Mouse (Mus musculus): Measurements from ENCODE around the gene Hgfac. TPM values are rescaled to one million over a fixed set of nuclear protein-coding genes. Genes with fewer than 3 reads are reported as not detected.
A peak's percentile ranks its signal among the peaks of the same experiment; 100 is the strongest.

Hgfac gene
- polyA plus RNA-seq, 1 experiment: not detected

DNA sequence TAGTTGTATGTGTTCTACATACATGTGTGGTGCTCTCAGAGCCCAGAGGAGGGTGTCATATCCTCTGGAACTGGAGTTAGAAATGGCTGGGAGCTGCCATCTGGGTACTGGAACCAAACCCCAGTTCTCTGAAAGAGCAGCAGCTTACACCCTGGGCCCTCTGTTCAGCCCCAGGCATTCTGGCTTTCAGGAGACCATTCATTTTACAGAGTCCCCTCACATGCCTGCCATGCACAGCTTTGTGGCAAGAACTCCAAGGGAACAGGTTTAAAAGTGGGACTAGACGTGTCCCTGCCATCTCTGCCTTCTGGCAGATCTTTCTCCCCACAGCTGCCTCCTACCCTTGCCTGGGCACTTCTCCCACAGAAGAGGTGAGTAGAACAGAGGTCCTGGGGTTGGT lies 7.7 kb upstream of the Hgfac start:
- Histone ChIP-seq H3K4me3 (ENCODE audit: insufficient read depth, low read length) (no peak overlapping the region), H3K4me1 (ENCODE audit: control insufficient read depth, insufficient read depth, low read length) (peaks cover 43% of the 10 kb centered on the region), H3K27ac (ENCODE audit: insufficient read depth, low read depth, low read length) (no peak overlapping the region)
- TF ChIP-seq POLR2A (IDR thresholded peaks at IDR 0.05; ENCODE audit: borderline replicate concordance, low read depth, low read length) (no peak), CTCF (IDR thresholded peaks at IDR 0.05; ENCODE audit: low read depth, low read length) (no peak)

DNA sequence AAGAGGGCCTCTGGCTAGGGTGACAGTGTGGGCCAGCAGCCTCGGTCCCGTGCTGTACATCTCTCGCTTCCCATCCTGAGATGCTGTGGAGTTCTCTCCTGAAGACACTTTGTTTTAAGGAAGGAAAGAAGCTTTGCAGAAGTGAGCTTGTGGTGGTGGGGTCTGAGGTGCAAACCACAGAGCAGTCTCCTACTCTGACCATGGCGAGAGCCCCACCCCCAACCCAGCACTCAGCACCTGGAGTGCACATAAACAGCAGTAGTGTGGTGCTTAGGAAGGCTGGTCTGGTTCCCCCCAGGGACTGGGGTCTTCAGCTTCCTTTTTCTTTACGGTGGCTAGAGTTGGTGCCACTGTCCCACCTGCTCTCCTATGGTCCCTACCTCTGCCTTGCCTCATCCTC lies 6.2 kb upstream of the Hgfac start:
- peak overlapping the region; percentile 55 for H3K27ac ChIP-seq (ENCODE audit: insufficient read depth, low read depth, low read length)

DNA sequence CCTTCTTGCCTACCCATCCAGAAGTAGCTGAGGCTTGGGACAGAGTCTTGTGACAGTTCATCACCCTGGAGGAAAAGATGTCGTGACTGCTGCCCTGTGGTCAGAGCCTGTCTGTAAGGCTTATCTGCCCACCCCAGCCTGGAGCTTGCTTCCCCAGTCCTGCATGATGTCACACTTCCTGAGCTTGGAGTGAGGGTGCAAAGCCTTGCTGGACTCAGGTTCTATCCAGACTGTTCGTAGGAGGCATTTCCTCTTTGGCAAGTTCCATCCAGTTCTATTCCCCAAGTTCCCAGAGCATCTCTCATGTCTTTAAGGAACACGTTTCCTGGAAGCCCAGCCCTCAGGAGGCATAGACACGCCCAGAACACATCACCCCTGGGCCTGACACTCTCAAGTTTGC lies 5.5 kb upstream of the Hgfac start:
- Histone ChIP-seq H3K4me3 (ENCODE audit: insufficient read depth, low read length) (no peak overlapping the region), H3K4me1 (ENCODE audit: control insufficient read depth, insufficient read depth, low read length) (peaks cover 43% of the 10 kb centered on the region), H3K27ac (ENCODE audit: insufficient read depth, low read depth, low read length) (peak overlapping the region; percentile 55)
- no peak for TF ChIP-seq CTCF (IDR thresholded peaks at IDR 0.05; ENCODE audit: low read depth, low read length)
- TF ChIP-seq POLR2A (IDR thresholded peaks at IDR 0.05; ENCODE audit: borderline replicate concordance, low read depth, low read length): no peak

More for the DNA sequence above, 6.2 kb upstream of the Hgfac start:
- Histone ChIP-seq H3K4me1 (ENCODE audit: control insufficient read depth, insufficient read depth, low read length) (peaks cover 43% of the 10 kb centered on the region), H3K4me3 (ENCODE audit: insufficient read depth, low read length) (no peak overlapping the region)
- TF ChIP-seq CTCF (IDR thresholded peaks at IDR 0.05; ENCODE audit: low read depth, low read length) (no peak), POLR2A (IDR thresholded peaks at IDR 0.05; ENCODE audit: borderline replicate concordance, low read depth, low read length) (no peak)

DNA sequence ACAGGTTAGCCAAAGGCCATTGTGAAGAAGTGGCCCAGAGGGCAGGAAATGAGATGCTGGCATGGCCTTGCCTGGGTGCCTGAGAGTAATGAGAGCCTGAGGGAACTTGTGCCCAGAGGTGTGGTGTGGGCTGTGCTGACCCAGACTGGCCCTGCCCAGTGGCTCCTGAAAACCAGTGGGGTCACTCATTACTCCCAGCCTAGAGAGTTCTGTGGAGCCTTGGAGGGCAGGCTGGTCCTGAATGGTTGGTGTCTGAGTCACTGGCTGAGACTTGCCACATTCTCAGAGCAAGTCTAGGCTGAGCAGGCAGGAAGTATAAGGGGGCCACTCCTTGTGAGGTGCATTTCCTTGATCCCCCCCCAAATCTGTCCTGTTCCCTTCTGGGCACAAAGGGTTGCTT lies 3.9 kb upstream of the Hgfac start:
- Histone ChIP-seq H3K4me3 (ENCODE audit: insufficient read depth, low read length) (no peak overlapping the region), H3K4me1 (ENCODE audit: control insufficient read depth, insufficient read depth, low read length) (peaks cover 43% of the 10 kb centered on the region), H3K27ac (ENCODE audit: insufficient read depth, low read depth, low read length) (no peak overlapping the region)
- TF ChIP-seq POLR2A (IDR thresholded peaks at IDR 0.05; ENCODE audit: borderline replicate concordance, low read depth, low read length): no peak
- TF ChIP-seq CTCF (IDR thresholded peaks at IDR 0.05; ENCODE audit: low read depth, low read length): no peak

DNA sequence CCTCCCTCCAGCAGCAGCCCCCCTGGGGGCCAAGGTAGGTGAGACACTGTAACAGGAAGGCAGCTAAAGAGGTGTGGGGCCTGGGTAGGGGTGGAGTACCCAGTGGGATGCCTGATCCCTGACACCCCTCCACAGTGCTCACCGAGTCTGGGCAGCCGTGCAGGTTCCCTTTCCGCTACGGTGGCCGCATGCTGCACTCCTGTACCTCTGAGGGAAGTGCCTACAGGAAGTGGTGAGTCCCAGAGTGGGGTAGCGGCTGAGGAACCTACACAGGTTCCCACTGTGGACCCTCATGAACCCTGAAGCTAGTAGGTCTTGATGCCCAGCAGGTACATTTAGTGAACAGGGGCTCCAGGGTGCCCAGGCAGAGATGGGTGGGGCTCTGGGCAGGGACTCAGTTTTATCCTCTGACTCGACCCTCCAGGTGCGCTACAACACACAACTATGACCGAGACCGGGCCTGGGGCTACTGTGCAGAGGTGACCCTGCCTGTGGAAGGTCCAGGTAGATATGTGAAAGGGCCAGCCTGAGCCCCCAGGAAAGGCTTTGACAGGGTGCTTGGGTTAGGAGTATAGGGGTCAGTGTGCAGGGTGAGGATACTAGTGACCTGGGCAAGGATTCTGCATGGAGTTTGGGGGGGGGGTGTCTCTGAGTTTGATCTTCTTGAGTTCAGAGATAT lies 1.3 kb downstream of the Hgfac start:
- TF ChIP-seq CTCF (IDR thresholded peaks at IDR 0.05; ENCODE audit: low read depth, low read length): no peak
- no peak overlapping the region for H3K4me3 ChIP-seq (ENCODE audit: insufficient read depth, low read length)
- no peak overlapping the region for H3K27ac ChIP-seq (ENCODE audit: insufficient read depth, low read depth, low read length)
- peaks cover 3% of the 10 kb centered on the region for H3K4me1 ChIP-seq (ENCODE audit: control insufficient read depth, insufficient read depth, low read length)

DNA sequence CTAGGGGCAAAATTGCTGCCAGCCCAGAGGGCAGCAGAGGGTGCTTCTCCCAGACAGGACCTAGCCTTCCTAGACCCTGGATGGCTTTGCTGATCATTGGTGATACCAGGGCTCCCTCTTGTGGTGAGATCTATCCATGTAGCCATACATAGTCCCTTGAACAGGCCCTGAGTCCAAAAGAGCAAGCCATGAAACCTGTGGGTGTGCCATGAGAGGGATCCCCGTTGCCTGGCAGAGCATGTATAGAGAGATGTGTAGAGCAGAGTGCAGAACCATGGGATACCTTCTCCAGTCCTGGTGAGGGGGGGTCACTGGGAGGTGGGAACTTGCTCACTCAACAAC lies 1.8 kb downstream of the Hgfac start:
- TF ChIP-seq CTCF (IDR thresholded peaks at IDR 0.05; ENCODE audit: low read depth, low read length) (peak; percentile 64), POLR2A (IDR thresholded peaks at IDR 0.05; ENCODE audit: borderline replicate concordance, low read depth, low read length) (no peak)
- Histone ChIP-seq H3K4me3 (ENCODE audit: insufficient read depth, low read length) (no peak overlapping the region), H3K4me1 (ENCODE audit: control insufficient read depth, insufficient read depth, low read length) (no peaks in the 10 kb centered on the region), H3K27ac (ENCODE audit: insufficient read depth, low read depth, low read length) (no peak overlapping the region)

DNA sequence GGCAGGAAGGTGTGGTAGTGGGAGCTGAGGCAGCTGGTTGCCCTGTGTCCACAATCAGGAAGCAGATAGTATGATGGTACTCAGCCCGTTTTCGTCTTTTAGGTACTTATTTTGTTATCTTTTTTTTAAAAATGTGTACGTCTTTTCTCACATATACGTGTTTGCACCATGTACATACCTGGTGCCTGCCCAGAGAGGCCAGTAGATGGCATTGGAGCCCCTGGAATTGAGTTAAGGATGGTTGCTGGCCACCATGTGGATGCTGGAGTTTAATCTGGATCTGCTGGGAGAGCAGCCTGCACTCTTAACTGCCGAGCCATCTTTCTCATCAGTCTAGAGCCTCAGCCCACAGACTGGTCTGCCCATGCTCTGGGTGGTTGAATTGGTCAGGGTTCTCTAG lies 9.2 kb downstream of the Hgfac start:
- Histone ChIP-seq H3K4me1 (ENCODE audit: control insufficient read depth, insufficient read depth, low read length) (no peaks in the 10 kb centered on the region), H3K4me3 (ENCODE audit: insufficient read depth, low read length) (no peak overlapping the region), H3K27ac (ENCODE audit: insufficient read depth, low read depth, low read length) (no peak overlapping the region)
- TF ChIP-seq POLR2A (IDR thresholded peaks at IDR 0.05; ENCODE audit: borderline replicate concordance, low read depth, low read length): no peak
- no peak for TF ChIP-seq CTCF (IDR thresholded peaks at IDR 0.05; ENCODE audit: low read depth, low read length)

DNA sequence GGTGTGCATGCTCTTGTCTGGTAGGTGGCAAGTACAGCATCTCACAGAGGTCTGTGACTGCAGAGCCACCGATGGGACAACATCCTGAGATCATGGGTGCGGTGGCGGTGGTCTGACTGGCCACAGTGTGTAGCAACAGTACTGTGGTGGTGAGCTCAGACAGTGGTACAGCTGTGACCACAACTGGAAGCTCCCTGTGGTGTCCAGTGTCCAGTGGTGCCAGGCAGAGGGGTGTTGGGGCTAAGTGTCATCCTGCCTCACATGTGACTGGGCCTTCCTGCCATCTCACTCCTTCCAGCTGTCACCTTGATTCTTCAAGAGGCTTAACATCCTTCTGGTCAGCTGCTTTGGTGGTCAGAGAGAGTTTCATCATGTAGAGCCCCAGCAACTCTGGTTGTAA lies 13.3 kb downstream of the Hgfac start:
- no peak overlapping the region for H3K27ac ChIP-seq (ENCODE audit: insufficient read depth, low read depth, low read length)
- TF ChIP-seq POLR2A (IDR thresholded peaks at IDR 0.05; ENCODE audit: borderline replicate concordance, low read depth, low read length): no peak
- TF ChIP-seq CTCF (IDR thresholded peaks at IDR 0.05; ENCODE audit: low read depth, low read length): no peak
- H3K4me1 ChIP-seq (ENCODE audit: control insufficient read depth, insufficient read depth, low read length): no peaks in the 10 kb centered on the region
- no peak overlapping the region for H3K4me3 ChIP-seq (ENCODE audit: insufficient read depth, low read length)

DNA sequence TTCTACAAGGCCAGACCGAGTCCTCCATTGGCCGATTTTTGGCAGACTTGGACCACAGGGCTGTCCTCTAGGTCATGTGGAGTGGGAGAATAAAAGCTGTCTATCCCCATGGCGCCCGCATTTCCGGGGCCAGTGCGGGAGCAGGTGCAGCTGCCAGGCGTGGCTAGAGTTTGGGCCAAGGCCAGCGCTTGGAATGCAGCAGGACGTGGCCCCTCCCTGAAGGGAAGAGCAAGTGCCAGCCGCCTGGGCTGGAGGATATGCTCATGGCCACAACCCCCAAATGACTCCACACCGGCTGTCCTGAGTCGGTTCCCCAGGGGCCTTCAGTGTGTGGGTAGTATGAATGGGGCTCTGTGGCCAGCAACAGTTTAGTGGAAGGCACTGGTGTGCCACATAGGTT lies 13.8 kb downstream of the Hgfac start:
- no peak overlapping the region for H3K27ac ChIP-seq (ENCODE audit: insufficient read depth, low read depth, low read length)
- TF ChIP-seq POLR2A (IDR thresholded peaks at IDR 0.05; ENCODE audit: borderline replicate concordance, low read depth, low read length) (no peak), CTCF (IDR thresholded peaks at IDR 0.05; ENCODE audit: low read depth, low read length) (no peak)
- H3K4me1 ChIP-seq (ENCODE audit: control insufficient read depth, insufficient read depth, low read length): no peaks in the 10 kb centered on the region
- H3K4me3 ChIP-seq (ENCODE audit: insufficient read depth, low read length): no peak overlapping the region

DNA sequence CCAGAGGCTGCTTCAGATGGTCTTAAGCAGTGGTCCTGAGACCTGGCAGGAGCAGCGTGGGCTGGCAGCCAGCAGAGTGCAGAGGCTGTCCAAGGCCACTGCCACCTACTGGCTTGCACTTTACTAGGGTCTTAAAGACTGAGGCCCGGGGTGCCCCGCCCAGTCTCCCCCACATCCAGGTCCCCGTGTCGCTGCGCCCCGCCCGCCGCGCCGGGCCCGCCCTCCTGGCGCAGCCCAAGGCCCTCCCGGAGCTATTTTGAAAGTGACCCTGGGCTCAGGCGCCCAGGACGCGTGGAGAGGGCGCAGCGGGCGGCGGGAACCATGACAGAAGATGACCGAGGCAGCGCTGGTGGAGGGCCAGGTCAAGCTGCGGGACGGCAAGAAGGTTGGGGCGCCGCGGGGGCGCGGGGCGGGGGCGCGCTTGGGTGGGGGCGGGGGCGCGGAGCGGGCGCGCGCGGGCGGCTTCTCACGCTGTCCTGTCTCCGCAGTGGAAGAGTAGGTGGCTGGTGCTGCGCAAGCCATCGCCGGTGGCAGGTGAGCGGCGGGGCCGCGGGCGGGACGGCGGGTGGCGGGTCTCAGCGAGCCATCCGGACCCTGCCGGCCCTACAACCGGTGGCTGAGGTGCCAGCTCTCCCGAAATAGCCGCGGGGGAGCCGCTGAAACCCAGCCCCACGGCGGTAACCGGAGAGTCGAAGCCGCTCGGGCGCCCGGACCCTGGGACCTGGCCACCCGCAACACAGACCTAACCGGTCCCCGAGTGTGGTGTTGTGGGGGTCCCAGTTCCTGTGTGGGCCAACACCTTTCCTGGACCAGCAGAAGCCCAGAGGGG lies 15.5 kb downstream of the Hgfac start, which contains the start of gene Dok7:
Gene Dok7, plus strand, starts transcription at position 163 of the 829 bp plus-strand sequence.
- no peaks in the 10 kb centered on the region for H3K4me1 ChIP-seq (ENCODE audit: control insufficient read depth, insufficient read depth, low read length)
- H3K4me3 ChIP-seq (ENCODE audit: insufficient read depth, low read length): peak within 1 kb of the TSS; percentile 41
- H3K27ac ChIP-seq (ENCODE audit: insufficient read depth, low read depth, low read length): no peak within 1 kb of the TSS
- TF ChIP-seq POLR2A (IDR thresholded peaks at IDR 0.05; ENCODE audit: borderline replicate concordance, low read depth, low read length) (no peak), CTCF (IDR thresholded peaks at IDR 0.05; ENCODE audit: low read depth, low read length) (no peak)

Data from bone marrow macrophage, adult 2 months (primary cell).